Mouse (Mus musculus) neural tube, embryonic 15.5 days (tissue): ENCODE data around the gene Brinp2. TPM values are rescaled to one million over a fixed set of nuclear protein-coding genes. Genes with fewer than 3 reads are reported as not detected.

Source experiments
- ATAC-seq: fragments of 200-750 bp; cut with Nextera tagmentation; 2 replicates; pipeline ENCODE4 v1.8.0; 2017; ENCODE audit warnings: mild to moderate bottlenecking, moderate TSS enrichment, moderate library complexity; ENCODE audit not compliant: low FRiP score
- H3K27ac ChIP-seq: fragments of 300-500 bp; sonication (generic); replicated peaks from 2 replicates; pipeline ENCODE4 v1.5.1; 2015; ENCODE audit warnings: mild to moderate bottlenecking, inconsistent platforms
- H3K27me3 ChIP-seq: fragments of 300-500 bp; sonication (generic); replicated peaks from 2 replicates; pipeline ENCODE4 v1.6.1; 2015; ENCODE audit warnings: inconsistent platforms
- H3K36me3 ChIP-seq: fragments of 300-500 bp; sonication (generic); 2 replicates; pipeline ENCODE4 v1.6.1; 2015; ENCODE audit warnings: inconsistent platforms
- H3K4me1 ChIP-seq: fragments of 300-500 bp; sonication (generic); 2 replicates; pipeline ENCODE4 v1.6.1; 2015; ENCODE audit warnings: inconsistent platforms
- H3K4me2 ChIP-seq: fragments of 300-500 bp; sonication (generic); 2 replicates; pipeline ENCODE4 v1.6.1; 2015; ENCODE audit warnings: inconsistent platforms, mild to moderate bottlenecking, moderate library complexity
- H3K4me3 ChIP-seq: fragments of 300-500 bp; sonication (generic); replicated peaks from 2 replicates; pipeline ENCODE4 v1.5.1; 2015; ENCODE audit warnings: mild to moderate bottlenecking, inconsistent platforms
- H3K9ac ChIP-seq: fragments of 300-500 bp; sonication (generic); replicated peaks from 2 replicates; pipeline ENCODE4 v1.6.1; 2015; ENCODE audit warnings: mild to moderate bottlenecking, inconsistent platforms
- H3K9me3 ChIP-seq: fragments of 300-500 bp; sonication (generic); replicated peaks from 2 replicates; pipeline ENCODE4 v1.6.1; 2016; ENCODE audit warnings: inconsistent platforms
- WGBS: fragments of 180-500 bp; shearing (Covaris S2); methylation state at CpG from one replicate; pipeline ENCODE4 v1.1.7; 2015; ENCODE audit warnings: mixed read lengths; 5-methylcytosine and 5-hydroxymethylcytosine counted together
- polyA plus RNA-seq: library from polyadenylated mRNA; unstranded; fragments of >200 nt; fragmentation: Nextera tagmentation; extraction: Ambion mirVana; gene quantifications from 2 replicates; pipeline ENCODE4 v1.2.1, GENCODE M21; 2015

Brinp2 gene
- polyA plus RNA-seq, 1 experiment from 2014 or later = 27.0 TPM

GRCm38 (mm10) chr1:158283869-158284268, 72.3 kb downstream of the Brinp2 start:
- no peak overlapping the region for H3K9ac ChIP-seq
- H3K9me3 ChIP-seq = no peaks in the 10 kb centered on the region
- H3K4me3 ChIP-seq = no peak overlapping the region
- ATAC-seq = no peak
- H3K4me1 ChIP-seq = 0 out of 2 replicates have a peak, but pooled peaks cover 4% of the 10 kb centered on the region
- H3K27ac ChIP-seq = no peak overlapping the region
- no peaks in the 10 kb centered on the region for H3K36me3 ChIP-seq
- WGBS = 86% methylated on average over 7 of the region's 7 CpGs
- no peak overlapping the region for H3K4me2 ChIP-seq
- no peaks in the 10 kb centered on the region for H3K27me3 ChIP-seq

- no peak overlapping the region for H3K27ac ChIP-seq
- peaks cover 1% of the 10 kb centered on the region for H3K4me1 ChIP-seq
- H3K4me3 ChIP-seq = no peak overlapping the region
- H3K27me3 ChIP-seq = no peaks in the 10 kb centered on the region
- no peaks in the 10 kb centered on the region for H3K9me3 ChIP-seq
- WGBS = 75% methylated on average over 9 of the region's 9 CpGs
- no peak overlapping the region for H3K4me2 ChIP-seq
- no peak overlapping the region for H3K9ac ChIP-seq
- no peaks in the 10 kb centered on the region for H3K36me3 ChIP-seq
- no peak for ATAC-seq
These were observed 84.1 kb downstream of the Brinp2 start for GRCm38 (mm10) chr1:158272058-158272457.

GRCm38 (mm10) chr1:158267020-158267571, 89.0 kb downstream of the Brinp2 start:
- Histone ChIP-seq H3K27ac (no peak overlapping the region), H3K4me1 (peaks cover 11% of the 10 kb centered on the region), H3K4me3 (no peak overlapping the region), H3K36me3 (no peaks in the 10 kb centered on the region), H3K27me3 (no peaks in the 10 kb centered on the region), H3K9ac (no peak overlapping the region), H3K9me3 (no peaks in the 10 kb centered on the region), H3K4me2 (no peak overlapping the region)
- peak; percentile 65; the same call in 1 of the 2 replicates for ATAC-seq
- WGBS = 14% methylated on average over 8 of the region's 8 CpGs

GRCm38 (mm10) chr1:158266293-158267019, 89.7 kb downstream of the Brinp2 start:
- Histone ChIP-seq H3K9ac (no peak overlapping the region), H3K9me3 (no peaks in the 10 kb centered on the region), H3K4me2 (no peak overlapping the region), H3K4me3 (no peak overlapping the region), H3K27me3 (no peaks in the 10 kb centered on the region), H3K27ac (no peak overlapping the region), H3K36me3 (no peaks in the 10 kb centered on the region), H3K4me1 (peaks cover 11% of the 10 kb centered on the region)
- peak; percentile 61; the same call in 1 of the 2 replicates for ATAC-seq
- 17% methylated on average over 3 of the region's 3 CpGs for WGBS

GRCm38 (mm10) chr1:158259516-158260235, 96.5 kb downstream of the Brinp2 start:
- Histone ChIP-seq H3K9ac (no peak overlapping the region), H3K27me3 (no peaks in the 10 kb centered on the region), H3K4me1 (no peaks in the 10 kb centered on the region), H3K27ac (no peak overlapping the region), H3K36me3 (no peaks in the 10 kb centered on the region), H3K4me3 (no peak overlapping the region), H3K9me3 (no peaks in the 10 kb centered on the region), H3K4me2 (no peak overlapping the region)
- ATAC-seq = no peak
- WGBS = 92% methylated on average over 5 of the region's 5 CpGs

- no peak overlapping the region for H3K9ac ChIP-seq
- H3K36me3 ChIP-seq = no peaks in the 10 kb centered on the region
- WGBS = 74% methylated on average over 6 of the region's 6 CpGs
- H3K27me3 ChIP-seq = no peaks in the 10 kb centered on the region
- no peaks in the 10 kb centered on the region for H3K4me1 ChIP-seq
- no peak overlapping the region for H3K4me2 ChIP-seq
- no peak overlapping the region for H3K4me3 ChIP-seq
- H3K9me3 ChIP-seq = no peaks in the 10 kb centered on the region
- ATAC-seq = 0 out of 2 replicates have a peak, but pooled peaks have one; percentile 41
- H3K27ac ChIP-seq = no peak overlapping the region
These were observed 97.3 kb downstream of the Brinp2 start for GRCm38 (mm10) chr1:158258685-158259292.

GRCm38 (mm10) chr1:158255912-158256680, 100.0 kb downstream of the Brinp2 start:
- Histone ChIP-seq H3K4me2 (no peak overlapping the region), H3K36me3 (no peaks in the 10 kb centered on the region), H3K9me3 (no peaks in the 10 kb centered on the region), H3K4me1 (no peaks in the 10 kb centered on the region), H3K27ac (no peak overlapping the region), H3K27me3 (no peaks in the 10 kb centered on the region), H3K9ac (no peak overlapping the region), H3K4me3 (no peak overlapping the region)
- ATAC-seq = no peak
- 96% methylated on average over 9 of the region's 9 CpGs for WGBS

GRCm38 (mm10) chr1:158252682-158253222, 103.4 kb downstream of the Brinp2 start:
- no peak overlapping the region for H3K4me3 ChIP-seq
- peaks cover 10% of the 10 kb centered on the region for H3K36me3 ChIP-seq
- no peak for ATAC-seq
- no peaks in the 10 kb centered on the region for H3K9me3 ChIP-seq
- no peak overlapping the region for H3K27ac ChIP-seq
- H3K4me1 ChIP-seq = no peaks in the 10 kb centered on the region
- no peaks in the 10 kb centered on the region for H3K27me3 ChIP-seq
- no peak overlapping the region for H3K9ac ChIP-seq
- no peak overlapping the region for H3K4me2 ChIP-seq
- WGBS = 76% methylated on average over 8 of the region's 8 CpGs

- no peak overlapping the region for H3K27ac ChIP-seq
- no peaks in the 10 kb centered on the region for H3K27me3 ChIP-seq
- 96% methylated on average over 3 of the region's 3 CpGs for WGBS
- H3K4me2 ChIP-seq = no peak overlapping the region
- H3K9me3 ChIP-seq = no peaks in the 10 kb centered on the region
- ATAC-seq = no peak
- peaks cover 33% of the 10 kb centered on the region for H3K36me3 ChIP-seq
- no peaks in the 10 kb centered on the region for H3K4me1 ChIP-seq
- H3K9ac ChIP-seq = no peak overlapping the region
- H3K4me3 ChIP-seq = no peak overlapping the region
These were observed 107.9 kb downstream of the Brinp2 start for GRCm38 (mm10) chr1:158248266-158248665.

GRCm38 (mm10) chr1:158246476-158247153, 109.5 kb downstream of the Brinp2 start:
- Histone ChIP-seq H3K36me3 (peaks cover 33% of the 10 kb centered on the region), H3K4me2 (no peak overlapping the region), H3K27ac (no peak overlapping the region), H3K4me1 (no peaks in the 10 kb centered on the region), H3K9me3 (no peaks in the 10 kb centered on the region), H3K4me3 (no peak overlapping the region), H3K27me3 (no peaks in the 10 kb centered on the region), H3K9ac (no peak overlapping the region)
- ATAC-seq = no peak
- 94% methylated on average over 14 of the region's 14 CpGs for WGBS
